Mouse (Mus musculus) intestine, postnatal 0 days (tissue): Measurements from ENCODE around the gene Rasgef1c. TPM values are rescaled to one million over a fixed set of nuclear protein-coding genes. Genes with fewer than 3 reads are reported as not detected.

Experiments
- ATAC-seq: fragments of 200-750 bp; cut with Nextera tagmentation; 2 replicates; pipeline ENCODE4 v1.8.0; 2017; ENCODE audit warnings: mild to moderate bottlenecking, moderate TSS enrichment, moderate library complexity
- H3K27ac ChIP-seq: fragments of 300-500 bp; sonication (generic); 2 replicates; pipeline ENCODE4 v1.5.1; 2014; ENCODE audit warnings: mild to moderate bottlenecking, low read depth, low read length, moderate library complexity
- H3K27me3 ChIP-seq: fragments of 300-500 bp; sonication (generic); replicated peaks from 2 replicates; pipeline ENCODE4 v1.6.1; 2014; ENCODE audit warnings: low read length, mixed read lengths; ENCODE audit not compliant: control insufficient read depth, insufficient read depth
- H3K36me3 ChIP-seq: fragments of 300-500 bp; sonication (generic); 2 replicates; pipeline ENCODE4 v1.6.1; 2014; ENCODE audit warnings: mild to moderate bottlenecking, moderate library complexity; ENCODE audit not compliant: control insufficient read depth, insufficient read depth
- H3K4me1 ChIP-seq: fragments of 300-500 bp; sonication (generic); replicated peaks from 2 replicates; pipeline ENCODE4 v1.6.1; 2014; ENCODE audit warnings: antibody characterized with exemption, low read length, mixed read lengths; ENCODE audit not compliant: control insufficient read depth, insufficient read depth
- H3K4me2 ChIP-seq: fragments of 300-500 bp; sonication (generic); replicated peaks from 2 replicates; pipeline ENCODE4 v1.6.1; 2014; ENCODE audit warnings: low read depth, mild to moderate bottlenecking, moderate library complexity
- H3K4me3 ChIP-seq: fragments of 300-500 bp; sonication (generic); 2 replicates; pipeline ENCODE4 v1.5.1; 2014; ENCODE audit warnings: low read depth, low read length
- H3K9ac ChIP-seq: fragments of 300-500 bp; sonication (generic); 2 replicates; pipeline ENCODE4 v1.6.1; 2014; ENCODE audit warnings: mild to moderate bottlenecking, low read depth, low read length
- H3K9me3 ChIP-seq: fragments of 300-500 bp; sonication (generic); 2 replicates; pipeline ENCODE4 v1.6.1; 2016; ENCODE audit warnings: mixed run types; ENCODE audit not compliant: control insufficient read depth
- CTCF ChIP-seq: sonication (generic); IDR thresholded peaks from 2 replicates; pipeline ENCODE4 v1.5.1; 2016; ENCODE audit warnings: low read depth, mild to moderate bottlenecking, control low read depth, antibody characterized with exemption, moderate library complexity
- WGBS: fragments of 180-500 bp; shearing (Covaris S2); extraction: QIAGEN DNeasy Blood & Tissue Kit; methylation state at CpG from one replicate; pipeline ENCODE4 v1.1.7; 2014; 5-methylcytosine and 5-hydroxymethylcytosine counted together
- polyA plus RNA-seq: library from polyadenylated mRNA; unstranded; fragments of >200 nt; fragmentation: Nextera tagmentation; extraction: Ambion mirVana; gene quantifications from 2 replicates; pipeline ENCODE4 v1.2.1, GENCODE M21; 2015

Gene Rasgef1c
- polyA plus RNA-seq, 1 experiment from 2014 or later = 0.44 TPM

GRCm38 (mm10) chr11:49931037-49931625, 29.5 kb downstream of the Rasgef1c start:
- no peak for ATAC-seq
- Histone ChIP-seq H3K4me2 (no peak overlapping the region), H3K4me3 (no peak overlapping the region), H3K27ac (no peak overlapping the region), H3K9ac (no peak overlapping the region), H3K36me3 (no peaks in the 10 kb centered on the region), H3K4me1 (no peaks in the 10 kb centered on the region), H3K9me3 (no peaks in the 10 kb centered on the region), H3K27me3 (no peaks in the 10 kb centered on the region)
- WGBS = 46% methylated on average over 5 of the region's 5 CpGs
- TF ChIP-seq CTCF = no peak

DNA sequence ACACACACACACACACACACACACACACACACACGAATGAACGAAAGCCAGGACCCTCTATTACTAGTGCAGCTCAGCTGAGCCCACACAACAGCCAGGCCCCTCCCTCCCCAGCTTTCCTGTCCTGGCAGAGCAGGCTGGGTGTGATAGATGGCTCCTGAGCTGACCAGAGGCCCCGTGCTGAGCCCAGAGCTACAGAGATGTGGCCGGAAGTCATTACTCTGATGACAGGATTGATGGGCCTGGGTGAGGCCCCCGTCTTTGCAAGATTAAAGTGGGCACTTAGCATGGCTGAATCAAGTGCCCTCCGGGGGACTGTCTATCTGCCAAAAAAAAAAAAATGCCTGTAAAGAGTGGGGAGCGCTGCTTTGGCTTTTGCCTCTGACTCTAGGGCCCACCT, 30.2 kb downstream of the Rasgef1c start:
- 27% methylated on average over 7 of the region's 7 CpGs for WGBS
- Histone ChIP-seq H3K36me3 (no peaks in the 10 kb centered on the region), H3K4me3 (no peak overlapping the region), H3K9me3 (no peaks in the 10 kb centered on the region), H3K27ac (no peak overlapping the region), H3K4me1 (no peaks in the 10 kb centered on the region), H3K4me2 (no peak overlapping the region), H3K27me3 (no peaks in the 10 kb centered on the region), H3K9ac (no peak overlapping the region)
- ATAC-seq = no peak
- TF ChIP-seq CTCF = no peak

- no peak overlapping the region for H3K4me2 ChIP-seq
- no peaks in the 10 kb centered on the region for H3K9me3 ChIP-seq
- no peak for TF ChIP-seq CTCF
- no peak overlapping the region for H3K4me3 ChIP-seq
- whole genome bisulfite sequencing = 82% methylated on average over 1 of the region's 1 CpGs
- no peak for ATAC-seq
- H3K27me3 ChIP-seq = no peaks in the 10 kb centered on the region
- no peak overlapping the region for H3K9ac ChIP-seq
- H3K27ac ChIP-seq = no peak overlapping the region
- no peaks in the 10 kb centered on the region for H3K36me3 ChIP-seq
- H3K4me1 ChIP-seq = no peaks in the 10 kb centered on the region
Measured at GRCm38 (mm10) chr11:49933811-49934210, 32.2 kb downstream of the Rasgef1c start.

DNA sequence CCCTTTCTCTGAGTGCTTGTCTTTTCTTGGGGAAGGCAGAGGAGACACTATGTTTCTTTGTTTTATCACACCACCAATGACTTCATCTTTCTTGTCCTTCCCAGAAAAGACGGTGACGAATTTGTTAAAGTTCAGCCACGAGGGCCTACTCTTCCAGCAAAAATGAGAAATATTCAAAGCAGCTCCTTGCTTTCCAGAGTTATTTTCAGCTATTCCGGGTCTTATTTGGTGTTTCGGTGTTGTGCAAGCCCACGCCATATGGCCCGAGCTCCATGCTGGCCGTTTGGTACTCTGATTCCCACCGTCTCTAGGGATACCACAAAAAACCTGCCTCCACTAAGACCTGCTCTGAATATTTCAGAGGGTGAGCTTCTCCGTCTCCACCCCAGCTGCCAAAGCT, 32.7 kb downstream of the Rasgef1c start:
- no peak for TF ChIP-seq CTCF
- WGBS = 61% methylated on average over 10 of the region's 10 CpGs
- no peak for ATAC-seq
- no peaks in the 10 kb centered on the region for H3K36me3 ChIP-seq
- no peaks in the 10 kb centered on the region for H3K9me3 ChIP-seq
- H3K4me3 ChIP-seq = no peak overlapping the region
- H3K27me3 ChIP-seq = no peaks in the 10 kb centered on the region
- H3K9ac ChIP-seq = no peak overlapping the region
- no peaks in the 10 kb centered on the region for H3K4me1 ChIP-seq
- H3K27ac ChIP-seq = no peak overlapping the region
- no peak overlapping the region for H3K4me2 ChIP-seq

GRCm38 (mm10) chr11:49936458-49936857, 34.8 kb downstream of the Rasgef1c start:
- TF ChIP-seq CTCF = no peak
- H3K27me3 ChIP-seq = no peaks in the 10 kb centered on the region
- WGBS = 67% methylated on average over 9 of the region's 9 CpGs

DNA sequence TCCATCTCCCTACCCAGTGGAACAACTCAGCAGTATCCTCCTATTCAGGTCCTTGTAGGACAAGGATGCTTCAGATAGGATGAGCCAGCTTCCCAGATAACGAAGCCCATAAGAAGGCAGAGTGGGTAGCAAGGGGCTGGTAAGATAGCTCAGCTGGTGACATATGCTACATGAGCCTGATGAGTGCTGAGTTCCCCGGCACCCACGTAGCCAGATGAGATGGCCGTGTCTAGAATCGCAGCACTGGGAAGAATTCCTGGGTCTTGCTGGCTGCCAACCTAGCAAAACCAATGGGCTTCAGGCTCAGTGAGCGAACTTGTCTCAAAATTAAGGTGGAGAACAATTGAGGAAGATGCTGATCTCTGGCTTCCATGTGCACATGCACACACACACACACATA, 36.1 kb downstream of the Rasgef1c start:
- Histone ChIP-seq H3K4me1 (no peaks in the 10 kb centered on the region), H3K9me3 (no peaks in the 10 kb centered on the region), H3K4me3 (no peak overlapping the region), H3K27me3 (no peaks in the 10 kb centered on the region), H3K27ac (no peak overlapping the region), H3K36me3 (no peaks in the 10 kb centered on the region), H3K4me2 (no peak overlapping the region), H3K9ac (no peak overlapping the region)
- no peak for ATAC-seq
- 91% methylated on average over 6 of the region's 6 CpGs for WGBS
- TF ChIP-seq CTCF = no peak

More at GRCm38 (mm10) chr11:49936458-49936857, 34.8 kb downstream of the Rasgef1c start:
- Histone ChIP-seq H3K36me3 (no peaks in the 10 kb centered on the region), H3K4me1 (no peaks in the 10 kb centered on the region), H3K4me3 (no peak overlapping the region), H3K4me2 (no peak overlapping the region), H3K27ac (no peak overlapping the region), H3K9me3 (no peaks in the 10 kb centered on the region), H3K9ac (no peak overlapping the region)
- ATAC-seq = no peak
